Mouse (Mus musculus) heart, postnatal 0 days (tissue): ENCODE data around the gene Dnaja4. TPM values are rescaled to one million over a fixed set of nuclear protein-coding genes. Genes with fewer than 3 reads are reported as not detected.

Experiments
- ATAC-seq: fragments of 200-750 bp; cut with Nextera tagmentation; 2 replicates; pipeline ENCODE4 v1.8.0; 2017; ENCODE audit warnings: low read depth, moderate number of reproducible peaks, moderate library complexity; ENCODE audit not compliant: insufficient read depth
- DNase-seq: peaks from one replicate; pipeline ENCODE4 v3.0.0-alpha.2; 2016; ENCODE audit warnings: low spot score
- H3K27ac ChIP-seq: fragments of 300-500 bp; sonication (generic); 2 replicates; pipeline ENCODE4 v1.5.1; 2014; ENCODE audit warnings: low read depth, mild to moderate bottlenecking
- H3K27me3 ChIP-seq: fragments of 300-500 bp; sonication (generic); 2 replicates; pipeline ENCODE4 v1.6.1; 2014; ENCODE audit warnings: low read length, mixed read lengths; ENCODE audit not compliant: control insufficient read depth, insufficient read depth
- H3K36me3 ChIP-seq: fragments of 300-500 bp; sonication (generic); replicated peaks from 2 replicates; pipeline ENCODE4 v1.6.1; 2014; ENCODE audit warnings: low read length, mixed read lengths; ENCODE audit not compliant: control insufficient read depth, insufficient read depth
- H3K4me1 ChIP-seq: fragments of 300-500 bp; sonication (generic); 2 replicates; pipeline ENCODE4 v1.6.1; 2014; ENCODE audit warnings: antibody characterized with exemption; ENCODE audit not compliant: control insufficient read depth, insufficient read depth
- H3K4me2 ChIP-seq: fragments of 300-500 bp; sonication (generic); 2 replicates; pipeline ENCODE4 v1.6.1; 2014; ENCODE audit warnings: low read depth, mild to moderate bottlenecking, low read length, moderate library complexity
- H3K4me3 ChIP-seq: fragments of 300-500 bp; sonication (generic); 2 replicates; pipeline ENCODE4 v1.5.1; 2014; ENCODE audit warnings: low read depth, low read length
- H3K9ac ChIP-seq: fragments of 300-500 bp; sonication (generic); replicated peaks from 2 replicates; pipeline ENCODE4 v1.6.1; 2014; ENCODE audit warnings: low read depth, low read length, mixed read lengths
- H3K9me3 ChIP-seq: fragments of 300-500 bp; sonication (generic); replicated peaks from 2 replicates; pipeline ENCODE4 v1.6.1; 2016; ENCODE audit warnings: low read length; ENCODE audit not compliant: control insufficient read depth
- CTCF ChIP-seq: IDR thresholded peaks from 2 replicates; pipeline ENCODE4 v1.5.1; 2016; ENCODE audit warnings: antibody characterized with exemption, control low read depth, low read depth
- EP300 ChIP-seq: IDR thresholded peaks from 2 replicates; pipeline ENCODE4 v1.6.1; 2016; ENCODE audit warnings: antibody characterized with exemption, low read depth
- WGBS: fragments of 180-500 bp; shearing (Covaris S2); extraction: QIAGEN DNeasy Blood & Tissue Kit; methylation state at CpG from one replicate; pipeline ENCODE4 v1.1.7; 2014; 5-methylcytosine and 5-hydroxymethylcytosine counted together
- polyA plus RNA-seq: library from polyadenylated mRNA; unstranded; fragments of >200 nt; fragmentation: Nextera tagmentation; extraction: Ambion mirVana; gene quantifications from 2 replicates; pipeline ENCODE4 v1.2.1, GENCODE M21; 2015
- total RNA-seq: library from RNA; depleted of rRNA; stranded (reverse); fragments of >200 nt; gene quantifications from 2 replicates; pipeline ENCODE4 v1.2.3, GENCODE M21; 2014; ENCODE audit warnings: low replicate concordance

The Dnaja4 gene
- total and polyA plus RNA-seq, 2 experiments from 2014 or later, result 28.2 to 36.1 TPM

- Histone ChIP-seq H3K36me3 (peaks cover 94% of the 10 kb centered on the region), H3K9me3 (no peaks in the 10 kb centered on the region), H3K4me1 (no peaks in the 10 kb centered on the region), H3K27ac (no peak overlapping the region), H3K27me3 (no peaks in the 10 kb centered on the region), H3K9ac (no peak overlapping the region), H3K4me3 (no peak overlapping the region), H3K4me2 (no peak overlapping the region)
- no peak for TF ChIP-seq EP300
- TF ChIP-seq CTCF, result no peak
- DNase-seq, result no peak
- WGBS, result 89% methylated on average over 4 of the region's 4 CpGs
- ATAC-seq, result no peak
Measured at GRCm38 (mm10) chr9:54722596-54722995, 23.9 kb downstream of the Dnaja4 start.

- H3K4me1 ChIP-seq, result no peaks in the 10 kb centered on the region
- H3K27ac ChIP-seq, result no peak overlapping the region
- TF ChIP-seq EP300 (no peak), CTCF (no peak)
- no peaks in the 10 kb centered on the region for H3K27me3 ChIP-seq
- H3K9ac ChIP-seq, result no peak overlapping the region
- no peak for DNase-seq
- no peak overlapping the region for H3K4me2 ChIP-seq
- no peak overlapping the region for H3K4me3 ChIP-seq
- no peak for ATAC-seq
- H3K9me3 ChIP-seq, result no peaks in the 10 kb centered on the region
- WGBS, result 80% methylated on average over 5 of the region's 5 CpGs
- peaks cover 96% of the 10 kb centered on the region for H3K36me3 ChIP-seq
Measured at GRCm38 (mm10) chr9:54726315-54726714, 27.6 kb downstream of the Dnaja4 start.

- DNase-seq (peak; percentile 41), ATAC-seq (no peak)
- Histone ChIP-seq H3K4me3 (no peak overlapping the region), H3K36me3 (peaks cover 40% of the 10 kb centered on the region), H3K9me3 (no peaks in the 10 kb centered on the region), H3K4me1 (peaks cover 9% of the 10 kb centered on the region; the same call in 1 of the 2 replicates), H3K9ac (no peak overlapping the region), H3K27ac (no peak overlapping the region), H3K27me3 (no peaks in the 10 kb centered on the region), H3K4me2 (no peak overlapping the region)
- TF ChIP-seq EP300 (no peak), CTCF (peak; percentile 54)
- 96% methylated on average over 2 of the region's 2 CpGs for WGBS
Measured at GRCm38 (mm10) chr9:54732122-54732521, 33.4 kb downstream of the Dnaja4 start.

GRCm38 (mm10) chr9:54733921-54734638, 35.4 kb downstream of the Dnaja4 start, which contains the start of gene Wdr61:
TSS of gene Wdr61 (minus strand) at chr9:54734519.
- Histone ChIP-seq H3K36me3 (peaks cover 21% of the 10 kb centered on the region), H3K4me1 (peaks cover 9% of the 10 kb centered on the region; the same call in 1 of the 2 replicates), H3K9ac (peak within 1 kb of the TSS; percentile 73), H3K9me3 (no peaks in the 10 kb centered on the region), H3K4me2 (peak within 1 kb of the TSS; percentile 63), H3K27me3 (no peaks in the 10 kb centered on the region), H3K27ac (peak within 1 kb of the TSS; percentile 65), H3K4me3 (peak within 1 kb of the TSS; percentile 75)
- ATAC-seq (peak; percentile 99), DNase-seq (peak; percentile 93)
- WGBS, result 1% methylated on average over 32 of the region's 32 CpGs
- TF ChIP-seq EP300, result no peak
- TF ChIP-seq CTCF, result peak; percentile 70

GRCm38 (mm10) chr9:54734639-54735252, 36.1 kb downstream of the Dnaja4 start:
- ATAC-seq (no peak), DNase-seq (no peak)
- H3K9ac ChIP-seq, result no peak overlapping the region
- H3K9me3 ChIP-seq, result no peaks in the 10 kb centered on the region
- no peak for TF ChIP-seq CTCF
- TF ChIP-seq EP300, result no peak
- 16% methylated on average over 11 of the region's 11 CpGs for WGBS
- H3K4me2 ChIP-seq, result peak overlapping the region; percentile 63
- H3K4me3 ChIP-seq, result peak overlapping the region; percentile 75
- peaks cover 9% of the 10 kb centered on the region; the same call in 1 of the 2 replicates for H3K4me1 ChIP-seq
- peaks cover 14% of the 10 kb centered on the region; the same call in 1 of the 2 replicates for H3K36me3 ChIP-seq
- H3K27me3 ChIP-seq, result no peaks in the 10 kb centered on the region
- H3K27ac ChIP-seq, result no peak overlapping the region
